Mouse (Mus musculus) hindbrain, embryonic 14.5 days (tissue): ENCODE results near the gene Trpv2. TPM values are rescaled to one million over a fixed set of nuclear protein-coding genes. Genes with fewer than 3 reads are reported as not detected.

Experiments
- ATAC-seq: fragments of 200-750 bp; cut with Nextera tagmentation; 2 replicates; pipeline ENCODE4 v1.8.0; 2017; ENCODE audit warnings: moderate number of reproducible peaks, mild to moderate bottlenecking, moderate TSS enrichment, moderate library complexity; ENCODE audit not compliant: low FRiP score
- DNase-seq: peaks from one replicate; pipeline ENCODE4 v3.0.0-alpha.2; 2015; ENCODE audit warnings: low spot score
- H3K27ac ChIP-seq: fragments of 300-500 bp; sonication (generic); 2 replicates; pipeline ENCODE4 v1.5.1; 2014; ENCODE audit warnings: mild to moderate bottlenecking, moderate library complexity
- H3K27me3 ChIP-seq: fragments of 300-500 bp; sonication (generic); 2 replicates; pipeline ENCODE4 v1.6.1; 2014; ENCODE audit warnings: mild to moderate bottlenecking, low read length, mixed read lengths; ENCODE audit not compliant: control insufficient read depth, insufficient read depth
- H3K36me3 ChIP-seq: fragments of 300-500 bp; sonication (generic); replicated peaks from 2 replicates; pipeline ENCODE4 v1.6.1; 2014; ENCODE audit not compliant: control insufficient read depth, insufficient read depth
- H3K4me1 ChIP-seq: fragments of 300-500 bp; sonication (generic); replicated peaks from 2 replicates; pipeline ENCODE4 v1.6.1; 2014; ENCODE audit warnings: antibody characterized with exemption, low read length, mixed read lengths; ENCODE audit not compliant: control insufficient read depth, insufficient read depth
- H3K4me2 ChIP-seq: fragments of 300-500 bp; sonication (generic); replicated peaks from 2 replicates; pipeline ENCODE4 v1.6.1; 2014; ENCODE audit warnings: mild to moderate bottlenecking, moderate library complexity
- H3K4me3 ChIP-seq: fragments of 300-500 bp; sonication (generic); replicated peaks from 2 replicates; pipeline ENCODE4 v1.5.1; 2014; ENCODE audit warnings: mild to moderate bottlenecking, low read length
- H3K9ac ChIP-seq: fragments of 300-500 bp; sonication (generic); 2 replicates; pipeline ENCODE4 v1.6.1; 2014
- H3K9me3 ChIP-seq: fragments of 300-500 bp; sonication (generic); 2 replicates; pipeline ENCODE4 v1.6.1; 2016; ENCODE audit warnings: low read length; ENCODE audit not compliant: control insufficient read depth
- WGBS: fragments of 180-500 bp; shearing (Covaris S2); extraction: QIAGEN DNeasy Blood & Tissue Kit; methylation state at CpG from one replicate; pipeline ENCODE4 v1.1.7; 2014; 5-methylcytosine and 5-hydroxymethylcytosine counted together
- polyA plus RNA-seq: library from polyadenylated mRNA; unstranded; fragments of >200 nt; fragmentation: Nextera tagmentation; extraction: Ambion mirVana; gene quantifications from 2 replicates; pipeline ENCODE4 v1.2.1, GENCODE M21; 2014

Trpv2 gene
- polyA plus RNA-seq = 22.6 and 28.2 TPM in 2 replicates

- peak within 1 kb of the TSS; percentile 63 for H3K9ac ChIP-seq
- peaks cover 6% of the 10 kb centered on the region; the same call in 1 of the 2 replicates for H3K36me3 ChIP-seq
- no peaks in the 10 kb centered on the region; the same call in none of the 2 replicates for H3K4me1 ChIP-seq
- H3K4me2 ChIP-seq = peak within 1 kb of the TSS; percentile 76
- WGBS = 80% methylated on average over 6 of the region's 6 CpGs
- H3K27ac ChIP-seq = peak within 1 kb of the TSS; percentile 75; the same call in 1 of the 2 replicates
- H3K9me3 ChIP-seq = no peaks in the 10 kb centered on the region
- H3K4me3 ChIP-seq = peak within 1 kb of the TSS; percentile 41
- DNase-seq (no peak), ATAC-seq (no peak)
- no peaks in the 10 kb centered on the region for H3K27me3 ChIP-seq
Observed at GRCm38 (mm10) chr11:62573959-62574702, at the start of gene Trpv2. Trpv2 (plus strand) TSS chr11:62574486.

- DNase-seq = no peak
- no peak for ATAC-seq
- H3K27ac ChIP-seq = no peak overlapping the region
- H3K4me2 ChIP-seq = peak overlapping the region; percentile 62
- peaks cover 21% of the 10 kb centered on the region for H3K36me3 ChIP-seq
- H3K27me3 ChIP-seq = no peaks in the 10 kb centered on the region
- H3K4me3 ChIP-seq = peak overlapping the region; percentile 87
- H3K9me3 ChIP-seq = no peaks in the 10 kb centered on the region
- 84% methylated on average over 8 of the region's 8 CpGs for WGBS
- H3K9ac ChIP-seq = peak overlapping the region; percentile 96
- H3K4me1 ChIP-seq = peaks cover 15% of the 10 kb centered on the region; the same call in 1 of the 2 replicates
Observed at GRCm38 (mm10) chr11:62537089-62537488, 37.2 kb upstream of the Trpv2 start.

- Histone ChIP-seq H3K9me3 (no peaks in the 10 kb centered on the region), H3K4me2 (peak overlapping the region; percentile 62), H3K9ac (peak overlapping the region; percentile 96), H3K27ac (0 out of 2 replicates have a peak overlapping the region, but pooled peaks have one; percentile 24), H3K4me1 (peaks cover 15% of the 10 kb centered on the region; the same call in 1 of the 2 replicates), H3K4me3 (peak overlapping the region; percentile 87), H3K27me3 (no peaks in the 10 kb centered on the region), H3K36me3 (peaks cover 18% of the 10 kb centered on the region)
- 19% methylated on average over 7 of the region's 7 CpGs for WGBS
- ATAC-seq = no peak
- peak; percentile 47 for DNase-seq
Observed at GRCm38 (mm10) chr11:62537590-62537989, 36.7 kb upstream of the Trpv2 start.

- H3K9ac ChIP-seq = peak overlapping the region; percentile 96
- WGBS = under 1% methylated on average over 53 of the region's 73 CpGs
- peak overlapping the region; percentile 62 for H3K4me2 ChIP-seq
- H3K4me3 ChIP-seq = peak overlapping the region; percentile 87
- peak overlapping the region; percentile 83 for H3K27ac ChIP-seq
- peaks cover 15% of the 10 kb centered on the region; the same call in 1 of the 2 replicates for H3K4me1 ChIP-seq
- no peaks in the 10 kb centered on the region for H3K27me3 ChIP-seq
- DNase-seq (peak; percentile 50), ATAC-seq (peak; percentile 85)
- H3K9me3 ChIP-seq = no peaks in the 10 kb centered on the region
- peaks cover 10% of the 10 kb centered on the region for H3K36me3 ChIP-seq
Observed at GRCm38 (mm10) chr11:62538321-62539088, 35.8 kb upstream of the Trpv2 start.

GRCm38 (mm10) chr11:62539089-62539890 lies 35.0 kb upstream of the Trpv2 start, which contains the start of gene Cenpv:
Cenpv (minus strand) TSS chr11:62539261.
- Histone ChIP-seq H3K9me3 (no peaks in the 10 kb centered on the region), H3K27ac (peak within 1 kb of the TSS; percentile 83), H3K4me2 (peak within 1 kb of the TSS; percentile 62), H3K9ac (peak within 1 kb of the TSS; percentile 96), H3K4me1 (peaks cover 15% of the 10 kb centered on the region; the same call in 1 of the 2 replicates), H3K27me3 (no peaks in the 10 kb centered on the region), H3K4me3 (peak within 1 kb of the TSS; percentile 87), H3K36me3 (0 out of 2 replicates have a peak, but pooled peaks cover 4% of the 10 kb centered on the region)
- DNase-seq = peak; percentile 83
- ATAC-seq = peak; percentile 68
- WGBS = 7% methylated on average over 40 of the region's 57 CpGs

- Histone ChIP-seq H3K27ac (no peak overlapping the region), H3K36me3 (no peaks in the 10 kb centered on the region), H3K9ac (no peak overlapping the region), H3K4me1 (peaks cover 15% of the 10 kb centered on the region; the same call in 1 of the 2 replicates), H3K27me3 (no peaks in the 10 kb centered on the region), H3K9me3 (no peaks in the 10 kb centered on the region), H3K4me3 (no peak overlapping the region), H3K4me2 (no peak overlapping the region)
- DNase-seq = no peak
- no peak for ATAC-seq
- WGBS = 83% methylated on average over 7 of the region's 7 CpGs
Observed at GRCm38 (mm10) chr11:62540167-62540566, 34.1 kb upstream of the Trpv2 start.

GRCm38 (mm10) chr11:62540969-62541368 lies 33.3 kb upstream of the Trpv2 start:
- no peak overlapping the region for H3K9ac ChIP-seq
- DNase-seq (no peak), ATAC-seq (no peak)
- H3K9me3 ChIP-seq = no peaks in the 10 kb centered on the region
- no peak overlapping the region for H3K27ac ChIP-seq
- H3K27me3 ChIP-seq = no peaks in the 10 kb centered on the region
- 60% methylated on average over 2 of the region's 2 CpGs for WGBS
- H3K4me3 ChIP-seq = no peak overlapping the region
- no peak overlapping the region for H3K4me2 ChIP-seq
- peaks cover 15% of the 10 kb centered on the region; the same call in 1 of the 2 replicates for H3K4me1 ChIP-seq
- no peaks in the 10 kb centered on the region for H3K36me3 ChIP-seq

- H3K36me3 ChIP-seq = no peaks in the 10 kb centered on the region
Observed at GRCm38 (mm10) chr11:62541581-62541980, 32.7 kb upstream of the Trpv2 start.

More at GRCm38 (mm10) chr11:62541581-62541980, 32.7 kb upstream of the Trpv2 start:
- Histone ChIP-seq H3K9ac (no peak overlapping the region), H3K4me1 (peaks cover 15% of the 10 kb centered on the region; the same call in 1 of the 2 replicates), H3K4me2 (no peak overlapping the region), H3K27ac (no peak overlapping the region), H3K9me3 (no peaks in the 10 kb centered on the region), H3K27me3 (no peaks in the 10 kb centered on the region), H3K4me3 (no peak overlapping the region)
- DNase-seq (no peak), ATAC-seq (no peak)
- 85% methylated on average over 8 of the region's 8 CpGs for WGBS
